Mouse (Mus musculus): ENCODE data around the gene Abhd2.

The Abhd2 gene

GRCm38 (mm10) chr7:79331197-79331596 lies 58.2 kb downstream of the Abhd2 start:
- DNase-seq = no peak

GRCm38 (mm10) chr7:79333419-79333818 lies 60.4 kb downstream of the Abhd2 start:
- no peak for DNase-seq

- DNase-seq = no peak
Observed at GRCm38 (mm10) chr7:79336362-79336910, 63.4 kb downstream of the Abhd2 start.

GRCm38 (mm10) chr7:79345902-79346301 lies 72.9 kb downstream of the Abhd2 start:
- peak in 1 of 2 experiments; percentile 77 for DNase-seq

- DNase-seq = no peak
Observed at GRCm38 (mm10) chr7:79346555-79347075, 73.6 kb downstream of the Abhd2 start.

GRCm38 (mm10) chr7:79347108-79347813 lies 74.3 kb downstream of the Abhd2 start:
- no peak for DNase-seq

GRCm38 (mm10) chr7:79348816-79349215 lies 75.8 kb downstream of the Abhd2 start:
- DNase-seq = no peak

GRCm38 (mm10) chr7:79349738-79350386 lies 76.9 kb downstream of the Abhd2 start:
- peak; percentile 32 to 79 for DNase-seq

- peak; percentile 38 to 70 for DNase-seq
Observed at GRCm38 (mm10) chr7:79358350-79359182, 85.6 kb downstream of the Abhd2 start.

- DNase-seq = no peak
Observed at GRCm38 (mm10) chr7:79359183-79359435, 86.1 kb downstream of the Abhd2 start.

GRCm38 (mm10) chr7:79360056-79360455 lies 87.1 kb downstream of the Abhd2 start:
- no peak for DNase-seq

GRCm38 (mm10) chr7:79362208-79362607 lies 89.2 kb downstream of the Abhd2 start:
- DNase-seq = no peak

GRCm38 (mm10) chr7:79362830-79363229 lies 89.8 kb downstream of the Abhd2 start:
- DNase-seq = no peak

- DNase-seq = peak; percentile 82 to 91
Observed at GRCm38 (mm10) chr7:79363370-79364043, 90.5 kb downstream of the Abhd2 start.

- DNase-seq = no peak
Observed at GRCm38 (mm10) chr7:79368664-79369063, 95.7 kb downstream of the Abhd2 start.

GRCm38 (mm10) chr7:79369416-79369815 lies 96.4 kb downstream of the Abhd2 start:
- no peak for DNase-seq

- peak; percentile 74 to 85 for DNase-seq
Observed at GRCm38 (mm10) chr7:79371321-79371879, 98.4 kb downstream of the Abhd2 start.

GRCm38 (mm10) chr7:79374017-79374416 lies 101.0 kb downstream of the Abhd2 start:
- no peak for DNase-seq

- no peak for DNase-seq
Observed at GRCm38 (mm10) chr7:79375594-79375993, 102.6 kb downstream of the Abhd2 start.

GRCm38 (mm10) chr7:79376516-79377275 lies 103.7 kb downstream of the Abhd2 start:
- DNase-seq = peak; percentile 35 to 37

- no peak for DNase-seq
Observed at GRCm38 (mm10) chr7:79386422-79387133, 113.6 kb downstream of the Abhd2 start, which contains the start of gene Rlbp1. Gene Rlbp1, minus strand, starts transcription at chr7:79387048.

All from lung, postnatal 4 days (tissue).